Mouse (Mus musculus) R1 (cell line): ENCODE measurements around the gene C3ar1.

Experiments used
- DNase-seq: peaks from one replicate; pipeline ENCODE4 v3.0.0-alpha.2; 2018; ENCODE audit warnings: low read depth, low spot score

C3ar1 gene

GRCm38 (mm10) chr6:122828086-122828485, 27.9 kb downstream of the C3ar1 start:
- peak; percentile 76 for DNase-seq

GRCm38 (mm10) chr6:122825923-122826742, 29.8 kb downstream of the C3ar1 start:
- DNase-seq: peak; percentile 91

DNA sequence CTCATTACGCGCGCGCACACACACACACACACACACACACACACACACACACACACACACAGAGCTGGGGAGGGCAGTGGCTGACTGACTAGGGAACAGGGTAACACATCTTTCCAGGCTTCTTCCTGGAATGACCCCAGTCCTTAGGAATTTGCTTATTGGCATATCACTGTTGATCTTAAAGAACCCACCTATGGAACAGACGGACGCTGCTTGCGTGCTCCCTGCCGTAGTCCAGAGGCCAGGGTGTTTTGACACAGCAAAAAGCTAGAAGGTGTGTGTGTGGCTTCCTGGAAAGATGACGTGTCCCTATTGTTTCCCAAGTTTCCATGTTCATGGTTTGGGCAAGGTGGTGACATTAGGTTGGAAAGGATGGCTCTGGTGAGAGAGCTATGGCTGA, 30.8 kb downstream of the C3ar1 start:
- no peak for DNase-seq

- no peak for DNase-seq
Observed at GRCm38 (mm10) chr6:122824086-122824485, 31.9 kb downstream of the C3ar1 start.

DNA sequence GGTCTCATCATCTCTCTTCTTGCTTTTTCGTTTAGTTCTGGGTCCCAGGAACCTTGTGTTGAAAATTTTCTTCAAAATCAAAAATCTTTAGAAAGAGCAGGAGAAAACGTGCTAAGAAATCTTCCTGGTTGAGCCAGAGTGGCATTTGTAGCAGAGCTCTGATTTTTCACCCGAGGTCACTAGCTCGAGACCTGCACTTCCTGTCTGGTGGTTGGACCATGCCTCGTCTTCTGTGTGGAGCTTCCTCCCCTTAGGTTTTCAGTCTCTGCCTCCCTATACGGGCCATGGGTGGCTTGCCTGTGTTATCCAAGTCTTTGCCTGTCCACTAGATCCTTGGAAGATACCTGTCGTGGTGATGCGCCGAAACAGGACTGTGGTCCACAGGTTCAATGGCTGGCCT, 34.1 kb downstream of the C3ar1 start:
- DNase-seq: no peak

- DNase-seq: no peak
Observed at GRCm38 (mm10) chr6:122820799-122821650, 34.9 kb downstream of the C3ar1 start.

DNA sequence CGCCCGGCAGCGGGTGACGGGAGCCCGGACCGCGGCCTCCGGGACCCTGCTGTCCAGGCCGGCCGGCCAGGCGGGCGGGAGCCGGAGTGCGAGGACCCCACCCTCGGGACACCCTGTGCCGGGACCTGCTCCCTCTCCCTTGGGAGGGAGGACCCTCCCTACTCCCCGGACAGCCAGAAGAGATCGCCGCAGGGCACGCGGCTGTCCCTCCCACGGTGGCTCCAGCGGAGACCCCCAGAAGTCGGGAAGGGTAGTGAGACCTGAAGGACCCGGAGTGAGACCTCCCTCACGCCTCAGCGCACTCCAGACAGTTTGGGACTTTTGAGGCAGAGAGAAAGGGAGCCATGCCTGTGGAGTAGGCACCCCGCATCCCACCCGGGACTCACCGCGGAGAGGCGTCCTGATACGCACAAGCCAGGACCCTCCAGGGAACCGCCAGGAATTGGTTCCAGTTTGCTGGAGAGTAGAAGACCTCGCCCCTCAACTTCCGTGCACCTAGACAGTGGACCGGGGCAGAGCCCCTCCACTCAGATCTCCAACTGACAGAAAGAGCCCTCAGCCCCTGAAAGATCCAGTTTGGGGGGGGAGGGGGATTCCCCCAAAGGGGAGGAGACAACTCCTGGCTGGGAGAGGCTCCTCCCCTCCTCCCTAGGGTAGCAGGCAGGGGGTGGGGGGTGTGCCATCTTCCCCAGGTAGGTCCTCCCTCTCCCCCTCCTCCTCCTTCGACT, 35.7 kb downstream of the C3ar1 start:
- DNase-seq: peak; percentile 77

DNA sequence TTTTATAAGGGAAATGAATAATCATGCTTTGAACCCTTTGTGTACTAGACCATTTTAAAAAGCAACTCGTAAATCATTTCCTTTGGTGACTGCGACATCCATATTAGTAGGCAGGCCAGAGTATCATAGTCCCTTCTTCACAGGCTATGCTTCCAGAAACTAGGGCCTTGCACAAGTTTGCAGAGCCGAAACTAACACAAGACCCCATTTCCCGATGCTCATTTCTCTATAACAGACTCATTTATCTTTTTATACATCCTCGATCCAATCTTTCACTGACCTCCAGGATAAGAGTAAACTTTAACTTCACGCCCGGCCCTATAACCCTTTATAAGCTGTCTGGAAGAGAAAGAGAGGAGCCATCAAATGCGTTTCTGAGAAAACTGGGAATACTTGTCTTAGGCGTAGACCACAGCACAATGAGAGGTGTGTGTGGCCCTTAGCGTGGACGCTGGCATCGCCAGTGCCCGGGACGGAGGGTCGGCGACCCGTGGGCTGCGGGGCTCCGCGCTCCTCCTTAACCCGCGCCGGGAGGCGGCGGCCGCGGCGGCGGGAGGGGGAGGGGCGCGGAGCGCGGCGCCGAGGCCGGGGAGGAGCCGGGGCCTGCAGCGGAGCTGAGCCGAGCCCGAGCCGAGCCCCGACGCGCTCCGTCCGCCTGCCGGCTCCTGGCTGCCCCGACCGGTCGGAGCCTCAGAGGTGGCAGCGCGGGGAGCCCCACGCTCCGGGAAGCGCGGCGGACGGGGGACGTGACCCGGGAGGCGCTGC, 36.5 kb downstream of the C3ar1 start, which contains the start of gene Foxj2:
Gene Foxj2 (plus strand): TSS at position 609 of the 765 bp plus-strand sequence.
- DNase-seq: no peak

DNA sequence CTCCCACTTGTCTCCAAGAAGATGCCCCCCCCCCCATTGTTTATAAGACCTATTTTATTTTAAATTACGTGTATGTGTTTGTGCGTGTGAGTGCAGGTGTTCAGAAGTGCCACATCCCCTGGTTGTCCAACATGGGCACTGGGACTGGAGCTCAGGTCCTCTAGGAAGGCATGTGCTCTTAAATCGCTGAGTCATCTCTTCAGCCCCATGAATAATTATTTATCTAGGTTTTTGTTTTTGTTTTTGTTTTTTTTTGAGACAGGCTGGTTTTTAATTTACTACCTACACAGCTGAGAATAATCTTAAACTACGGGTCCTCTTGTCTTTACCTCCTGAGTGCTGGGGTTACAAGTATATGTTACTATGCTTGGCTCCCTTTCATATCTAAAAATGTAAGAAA, 42.3 kb downstream of the C3ar1 start:
- no peak for DNase-seq

DNA sequence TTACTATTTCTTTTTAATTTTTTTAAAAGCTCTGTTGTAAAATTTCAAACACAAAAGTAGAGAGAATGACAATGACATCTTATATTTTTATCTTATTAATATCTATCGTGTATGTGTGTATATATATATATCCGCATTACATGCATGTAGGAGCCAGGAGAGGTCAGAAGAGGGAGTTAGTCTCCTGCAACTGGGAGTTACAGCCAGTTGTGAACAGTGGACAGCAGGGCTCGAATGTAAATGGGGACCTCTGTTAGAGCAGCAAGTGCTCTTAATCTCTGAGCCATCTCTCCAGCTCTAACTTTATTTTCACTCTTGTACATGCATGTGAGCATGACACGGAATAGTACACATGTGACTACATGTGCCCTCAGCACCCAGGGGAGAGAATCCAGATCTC, 43.2 kb downstream of the C3ar1 start:
- DNase-seq: no peak

- peak; percentile 79 for DNase-seq
Observed at GRCm38 (mm10) chr6:122811771-122812600, 44.0 kb downstream of the C3ar1 start.

DNA sequence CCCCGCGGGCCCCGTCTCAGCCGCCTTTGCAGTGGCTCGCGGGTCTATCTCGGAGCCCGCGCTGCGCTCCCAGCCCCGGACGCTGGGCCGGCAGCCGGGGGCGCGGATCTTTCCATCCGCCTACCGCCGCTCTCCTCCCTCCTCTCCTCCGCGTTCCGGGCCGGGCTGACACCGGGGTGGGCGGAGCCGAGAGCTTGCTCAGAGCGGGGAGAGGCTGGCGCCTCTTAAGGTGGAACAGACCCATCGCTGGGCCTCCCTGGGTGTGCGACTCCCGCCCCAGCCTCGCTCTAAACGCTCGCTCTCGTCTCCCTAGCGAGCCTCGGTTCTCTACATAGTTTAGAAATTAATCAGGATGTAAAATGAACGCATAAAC, 44.7 kb downstream of the C3ar1 start:
- peak; percentile 92 for DNase-seq

- DNase-seq: peak; percentile 100
Observed at GRCm38 (mm10) chr6:122810615-122811279, 45.2 kb downstream of the C3ar1 start.

DNA sequence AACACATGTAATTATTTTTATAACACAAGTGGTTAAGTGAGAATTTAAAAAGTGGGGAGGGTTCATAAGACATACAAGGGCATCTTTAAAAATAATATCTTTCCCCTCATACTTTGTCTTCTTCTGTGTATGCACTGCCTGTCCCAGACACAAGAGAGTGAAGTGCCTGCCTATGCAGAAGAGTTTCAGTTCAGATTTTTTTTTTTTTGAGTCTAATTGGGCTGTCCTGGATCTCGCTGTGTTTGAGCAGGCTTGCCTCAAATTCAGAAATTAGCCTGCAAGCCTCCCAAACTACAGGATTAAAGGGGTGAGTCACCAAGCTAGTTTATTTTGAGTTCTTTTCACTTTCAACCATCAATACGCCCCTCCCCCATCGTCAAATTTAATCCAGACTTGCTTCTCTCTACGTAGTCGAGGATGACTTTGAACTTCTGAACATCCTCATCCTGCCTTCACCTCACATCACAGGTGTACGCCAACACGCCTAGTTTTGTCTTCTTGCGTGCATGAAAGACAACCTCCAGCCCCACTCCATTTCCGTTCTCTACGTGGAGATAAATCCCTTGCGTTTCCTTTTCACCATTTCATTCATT, 45.8 kb downstream of the C3ar1 start:
- DNase-seq: no peak

GRCm38 (mm10) chr6:122804418-122804817, 51.5 kb downstream of the C3ar1 start:
- peak; percentile 87 for DNase-seq

- peak; percentile 68 for DNase-seq
Observed at GRCm38 (mm10) chr6:122801801-122802514, 54.0 kb downstream of the C3ar1 start.

GRCm38 (mm10) chr6:122801301-122801800, 54.6 kb downstream of the C3ar1 start, which contains the start of gene Slc2a3:
Gene Slc2a3 (minus strand): TSS chr6:122801640.
- peak; percentile 86 for DNase-seq

DNA sequence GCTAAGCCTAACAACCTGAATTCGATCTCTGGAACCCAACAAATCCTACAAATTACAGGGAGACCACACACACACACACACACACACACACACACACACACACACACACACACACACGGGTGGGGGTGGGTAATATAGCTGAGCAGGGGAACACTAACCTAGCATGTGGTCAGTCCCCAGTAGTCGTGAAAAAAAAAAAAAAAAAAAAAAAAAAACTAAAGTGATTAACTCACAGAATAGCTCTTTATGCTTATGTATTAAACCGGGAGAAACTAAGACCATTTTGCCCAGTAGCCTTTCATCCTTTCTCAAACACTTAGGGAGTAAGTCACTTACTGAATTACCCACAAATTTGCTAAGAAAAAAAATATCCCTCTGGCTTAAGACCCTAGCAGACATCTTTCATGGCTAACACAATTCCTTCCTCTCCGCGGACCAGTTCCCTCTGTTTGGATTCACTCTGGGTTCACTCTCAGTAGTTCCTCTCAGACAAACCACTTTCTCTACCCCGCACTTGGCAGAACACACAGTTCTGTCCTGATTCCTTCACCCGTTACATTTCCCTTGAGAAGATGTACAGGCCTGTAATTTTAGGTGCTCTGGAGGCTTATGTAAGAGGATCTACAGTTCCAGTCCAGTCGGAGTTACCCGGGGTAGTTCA, 55.2 kb downstream of the C3ar1 start:
- DNase-seq: no peak
